Mouse (Mus musculus): Measurements from ENCODE around the gene Adcy2.

The Adcy2 gene

DNA sequence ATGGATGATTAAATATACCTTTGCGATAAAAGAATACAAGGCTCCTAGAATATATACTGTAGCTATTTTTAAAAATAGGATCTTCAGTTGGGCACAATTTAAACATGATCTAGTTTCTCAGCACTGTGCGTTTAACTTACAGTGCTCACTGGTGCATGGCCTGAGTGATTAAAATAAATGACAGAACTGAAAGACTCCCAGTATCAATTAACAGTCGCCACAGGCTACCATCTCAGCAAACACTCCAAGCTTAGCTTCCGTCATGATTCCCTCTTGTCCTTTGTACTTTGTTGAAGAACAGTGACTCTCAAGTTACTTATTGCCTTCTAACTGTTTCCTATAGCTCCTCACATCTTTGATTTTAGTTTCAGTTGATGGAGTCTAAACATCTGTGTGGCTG is 170.9 kb downstream of the Adcy2 start:
- DNase-seq (ENCODE audit: low read depth, low spot score) = no peak

GRCm38 (mm10) chr13:68826461-68826860 is 172.9 kb downstream of the Adcy2 start:
- no peak for DNase-seq (ENCODE audit: low read depth, low spot score)

DNA sequence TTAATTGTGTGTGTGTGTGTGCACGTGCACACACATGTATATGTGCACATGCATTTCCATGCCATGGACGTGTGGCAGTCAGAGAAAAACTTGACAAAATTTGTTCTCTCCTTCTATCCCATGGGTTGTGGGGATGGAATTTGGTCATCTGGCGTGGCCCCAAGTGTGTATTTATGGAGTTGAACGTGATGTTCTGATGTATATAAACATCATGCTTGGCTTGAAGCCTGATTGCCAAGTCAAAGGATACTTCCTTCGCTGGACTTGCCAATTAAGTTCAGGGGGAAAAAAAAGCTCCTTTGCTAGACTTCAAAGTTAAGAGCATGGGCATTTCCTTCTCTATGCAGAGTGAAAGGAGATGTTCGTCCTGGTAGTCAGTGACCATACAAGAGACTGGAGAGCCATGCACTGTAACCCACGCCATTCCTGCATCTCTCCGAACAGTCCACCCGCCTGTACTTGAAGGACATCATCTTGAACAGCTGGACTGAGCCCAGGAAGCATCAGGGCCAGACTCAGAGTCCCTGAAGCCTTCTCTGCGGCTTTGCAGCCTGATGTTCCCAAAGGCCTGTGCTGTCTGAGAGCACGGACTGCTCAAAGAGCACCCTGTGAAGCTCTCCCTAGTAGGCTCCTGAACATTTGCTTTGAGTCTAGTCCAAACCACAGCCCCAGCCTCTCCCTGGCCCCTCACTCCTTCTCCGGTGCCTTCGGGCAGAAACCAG is 178.3 kb downstream of the Adcy2 start:
- DNase-seq (ENCODE audit: low read depth, low spot score) = no peak

- DNase-seq (ENCODE audit: low read depth, low spot score) = no peak
Measured at GRCm38 (mm10) chr13:68815704-68816477, 183.4 kb downstream of the Adcy2 start.

- no peak for DNase-seq (ENCODE audit: low read depth, low spot score)
Measured at GRCm38 (mm10) chr13:68811185-68811584, 188.2 kb downstream of the Adcy2 start.

DNA sequence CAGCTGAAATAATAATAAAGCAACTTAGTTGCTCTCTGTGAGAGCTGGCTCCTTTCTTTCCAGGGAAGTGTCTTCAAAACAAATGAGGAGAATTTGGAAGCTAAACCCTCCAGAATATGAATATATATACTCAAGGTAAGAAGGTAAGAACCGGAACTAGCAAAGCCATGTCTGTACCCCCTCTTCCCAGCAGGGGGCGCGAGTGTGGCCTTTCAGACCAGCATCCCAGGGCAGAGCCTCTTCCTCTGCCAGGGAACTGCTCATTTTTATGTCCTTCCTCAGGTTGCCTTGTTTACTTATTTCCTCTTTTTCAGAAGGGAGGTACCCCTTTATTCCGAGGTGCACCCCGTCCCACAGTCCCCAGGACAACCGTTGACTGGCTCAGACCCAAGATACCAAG is 199.6 kb downstream of the Adcy2 start:
- no peak for DNase-seq (ENCODE audit: low read depth, low spot score)

- DNase-seq (ENCODE audit: low read depth, low spot score) = no peak
Measured at GRCm38 (mm10) chr13:68793286-68793685, 206.1 kb downstream of the Adcy2 start.

GRCm38 (mm10) chr13:68787286-68788061 is 211.9 kb downstream of the Adcy2 start:
- no peak for DNase-seq (ENCODE audit: low read depth, low spot score)

- DNase-seq (ENCODE audit: low read depth, low spot score) = no peak
Measured at GRCm38 (mm10) chr13:68783096-68783495, 216.2 kb downstream of the Adcy2 start.

DNA sequence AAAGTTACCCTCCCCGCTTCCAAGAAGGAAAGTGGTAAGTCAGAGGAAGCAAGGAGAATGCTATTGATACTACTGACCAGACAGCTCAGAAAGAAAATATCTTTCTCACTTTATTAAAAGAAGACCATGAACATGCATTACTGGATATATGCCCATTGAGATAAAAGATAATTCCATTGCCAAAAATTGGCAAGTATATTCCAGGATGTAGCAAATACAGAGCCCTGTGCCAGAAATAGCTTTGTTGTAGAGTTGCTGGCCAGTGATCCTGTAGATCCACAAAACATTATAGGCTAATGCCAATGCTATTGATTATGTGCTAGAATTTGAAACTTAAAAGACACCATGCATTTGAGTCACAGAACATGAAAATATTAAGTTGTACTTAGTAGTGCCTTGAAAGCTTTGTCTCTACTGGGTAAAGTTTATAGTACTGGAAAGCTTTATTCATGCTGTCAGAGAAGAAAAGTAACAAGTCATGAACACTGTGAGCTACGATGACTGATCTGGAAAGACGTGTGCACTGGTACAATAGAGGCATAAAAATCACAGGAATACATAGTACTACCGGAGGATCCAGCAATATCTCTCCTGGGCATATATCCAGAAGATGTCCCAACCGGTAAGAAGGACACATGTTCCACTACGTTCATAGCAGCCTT is 221.2 kb downstream of the Adcy2 start:
- no peak for DNase-seq (ENCODE audit: low read depth, low spot score)

GRCm38 (mm10) chr13:68773599-68774211 is 225.6 kb downstream of the Adcy2 start:
- DNase-seq (ENCODE audit: low read depth, low spot score) = no peak

DNA sequence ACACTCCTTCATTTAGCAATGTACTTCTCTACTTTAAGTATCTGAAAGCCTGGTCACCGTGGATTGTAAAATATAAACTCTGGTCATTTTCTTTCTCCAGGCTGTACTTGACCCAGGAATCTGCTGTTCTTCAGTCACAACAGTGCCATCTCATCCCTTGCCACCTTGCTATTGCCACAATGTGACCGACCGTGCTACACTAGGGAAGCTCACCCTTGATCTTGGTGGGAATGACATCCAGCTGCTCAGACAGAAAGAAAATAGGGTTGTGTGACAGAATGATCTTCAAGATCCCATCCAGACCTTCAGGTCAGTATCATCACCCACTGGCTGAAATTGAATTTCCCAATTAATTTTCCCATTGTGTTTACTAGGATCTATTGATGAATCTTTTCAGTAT is 230.8 kb downstream of the Adcy2 start:
- DNase-seq (ENCODE audit: low read depth, low spot score) = no peak

- DNase-seq (ENCODE audit: low read depth, low spot score) = no peak
Measured at GRCm38 (mm10) chr13:68765896-68766578, 233.3 kb downstream of the Adcy2 start.

- DNase-seq (ENCODE audit: low read depth, low spot score) = no peak
Measured at GRCm38 (mm10) chr13:68764614-68765013, 234.7 kb downstream of the Adcy2 start.

DNA sequence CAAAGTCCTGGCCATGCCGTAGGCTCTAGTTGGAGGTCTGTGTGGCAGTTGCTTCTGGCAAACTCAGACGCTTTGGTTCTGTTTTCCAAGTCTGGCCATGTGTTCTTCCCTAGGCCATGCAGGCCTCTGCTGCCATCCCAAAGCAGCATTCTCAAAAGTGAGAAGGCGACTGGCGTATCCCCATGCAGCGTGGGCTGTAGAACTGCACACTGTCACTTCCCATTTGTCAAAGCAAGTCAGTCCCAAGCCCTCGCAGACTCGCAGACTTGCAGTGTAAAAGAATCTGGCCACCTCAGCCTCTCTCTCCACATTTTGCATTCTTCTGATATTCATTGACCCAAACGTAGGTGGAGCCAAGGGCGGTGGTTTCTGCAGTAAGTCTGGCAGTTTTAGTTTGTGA is 249.5 kb downstream of the Adcy2 start:
- DNase-seq (ENCODE audit: low read depth, low spot score) = no peak

DNA sequence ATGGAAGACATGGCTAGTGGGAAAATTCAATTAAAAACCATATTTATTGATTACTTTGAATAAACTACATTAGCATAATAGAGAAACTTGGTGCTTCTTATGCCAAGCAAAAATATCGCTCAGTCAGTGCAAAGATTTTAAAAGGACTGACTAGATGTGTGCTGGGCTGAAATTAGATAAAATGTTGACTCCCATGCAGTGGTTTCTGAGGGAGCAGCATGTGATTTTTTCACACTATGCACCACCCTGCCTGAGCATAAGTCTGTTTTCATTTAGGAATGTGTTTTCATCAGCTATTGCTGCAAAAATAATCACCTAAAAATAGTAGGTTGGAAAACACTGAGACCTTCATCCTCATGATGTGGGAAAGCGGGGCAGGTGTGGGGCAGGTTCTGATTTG is 250.0 kb downstream of the Adcy2 start:
- DNase-seq (ENCODE audit: low read depth, low spot score) = no peak

DNA sequence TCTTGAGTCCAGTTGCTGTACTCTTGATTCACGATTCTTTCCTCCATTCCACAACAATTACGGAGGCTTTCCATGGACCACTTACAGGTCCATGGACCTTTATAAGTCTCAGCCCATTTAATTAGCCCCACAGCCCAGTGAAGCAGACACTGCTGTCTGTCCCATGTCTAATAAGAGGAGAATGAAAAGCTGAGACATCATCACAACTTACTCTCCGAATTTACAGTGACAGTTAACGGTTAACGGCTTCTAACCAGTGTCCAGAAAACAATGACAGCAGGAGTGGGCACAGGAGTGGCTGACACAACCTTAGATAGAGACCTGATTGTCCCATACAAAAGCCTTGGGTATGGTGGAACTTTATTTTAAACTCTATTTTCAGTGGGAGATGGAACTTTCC is 253.9 kb downstream of the Adcy2 start:
- no peak for DNase-seq (ENCODE audit: low read depth, low spot score)

GRCm38 (mm10) chr13:68712661-68713060 is 286.7 kb downstream of the Adcy2 start:
- DNase-seq (ENCODE audit: low read depth, low spot score) = no peak

- no peak for DNase-seq (ENCODE audit: low read depth, low spot score)
Measured at GRCm38 (mm10) chr13:68707296-68707747, 292.0 kb downstream of the Adcy2 start.

DNA sequence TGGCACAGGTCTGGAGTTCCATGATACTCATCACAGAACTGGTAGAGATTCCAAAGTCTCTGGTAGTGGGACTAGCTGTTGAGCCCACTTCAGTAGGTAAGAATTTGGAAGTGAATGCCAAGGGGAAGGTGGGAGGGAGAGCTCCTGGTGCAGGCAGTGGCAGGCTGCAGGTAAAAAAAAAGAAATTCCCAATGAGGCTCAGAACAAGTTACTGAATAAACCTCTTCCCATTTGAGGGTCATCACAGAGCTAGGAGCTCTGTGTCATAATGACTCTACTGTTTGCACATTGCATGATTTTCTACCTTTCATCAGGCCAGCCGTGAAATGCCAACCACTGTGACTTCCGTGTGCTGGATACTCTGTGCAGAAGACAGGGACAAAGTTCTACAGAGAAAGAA is 314.4 kb downstream of the Adcy2 start:
- DNase-seq (ENCODE audit: low read depth, low spot score) = no peak

DNA sequence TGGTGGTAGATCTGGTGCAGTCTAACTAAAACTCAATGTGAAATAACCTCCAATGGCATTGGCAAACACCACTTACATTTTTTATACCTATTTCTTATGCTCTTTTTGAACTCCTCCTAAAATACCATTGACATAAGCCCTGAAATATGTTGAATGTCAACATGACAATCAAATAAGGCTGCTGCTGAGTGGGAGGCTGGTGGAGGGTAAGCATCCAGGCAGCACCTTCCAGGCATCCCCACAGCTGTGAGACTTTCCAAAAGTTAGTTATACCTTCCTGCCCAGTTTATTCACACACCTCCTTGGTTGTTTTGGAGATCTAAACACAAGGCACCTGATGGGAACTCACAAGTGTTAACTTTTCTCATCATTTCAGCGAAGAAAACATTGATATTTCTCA is 318.9 kb downstream of the Adcy2 start:
- no peak for DNase-seq (ENCODE audit: low read depth, low spot score)
